ENCODE assay signal across 22 mouse cellular contexts in the genomic region with DNA sequence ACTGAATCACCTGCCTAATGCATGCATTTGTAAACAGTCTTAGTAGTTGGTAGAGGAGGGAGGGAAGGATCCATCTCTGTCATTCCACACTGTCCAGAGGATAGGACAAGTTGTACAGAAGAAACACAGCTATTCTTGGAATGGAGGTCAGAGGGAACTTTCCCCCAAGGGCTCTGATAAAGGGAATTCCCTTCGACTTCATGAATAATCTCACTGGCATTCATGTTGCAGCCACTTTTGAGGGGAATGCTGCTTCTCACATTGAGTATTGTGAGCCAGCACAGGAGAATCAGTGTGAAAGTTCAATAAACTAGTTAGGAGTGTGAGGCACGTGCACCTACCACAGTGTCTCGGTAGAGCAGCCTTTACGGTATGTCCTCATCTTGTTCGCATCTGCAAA. TPM values are rescaled to one million over a fixed set of nuclear protein-coding genes. Genes with fewer than 3 reads are reported as not detected.
DNase-seq lines count a peak whose midpoint lies in the region; ATAC-seq and TF ChIP-seq lines count a peak whose summit lies in the region.
"Had no signal": no experiment of that assay in that cellular context is flagged by ENCODE, and none has a peak within 500 bp of the region (broad histone marks: within the 10 kb centered on the region; RNA-seq: fewer than 3 reads in every experiment).

No protein-coding gene starts in this region.

- TF ChIP-seq CTCF in layer of hippocampus, adult 2 months (conservative IDR thresholded peaks at IDR 0.05): no peak

- DNase-seq in heart, adult 18-20 months: peak; percentile 27 to 35
- no peak for DNase-seq in heart, postnatal 10 days
- no peak for DNase-seq in layer of hippocampus, adult 2 months (ENCODE audit: low spot score in 2 of 2)
- DNase-seq in layer of hippocampus, postnatal 36 days: no peak
- peak; percentile 72 for DNase-seq in Muller cell, postnatal 12 days (ENCODE audit: inconsistent ontology term)
- no peak for DNase-seq in right cerebral cortex, postnatal 25 days
- DNase-seq: adrenal gland, postnatal 25 days; cerebellum, adult 11-12 months; cerebellum, postnatal 25 days; forebrain, postnatal 0 days; gastrocnemius, postnatal 14 days; kidney, adult 11 months; lung, postnatal 4 days; right cerebral cortex, postnatal 14 days; thymus, postnatal 25 days had no signal

- H3K4me3 ChIP-seq in layer of hippocampus, adult 2 months: no peak overlapping the region
- H3K4me3 ChIP-seq in brown adipose tissue, adult 24 weeks (ENCODE audit: insufficient read depth, low read depth, low read length): no peak overlapping the region
- H3K4me3 ChIP-seq: embryonic facial prominence, embryonic 15.5 days; lung, embryonic 15.5 days; neural tube, embryonic 15.5 days; stomach, embryonic 15.5 days had no signal

- no peak for ATAC-seq in megakaryocyte-erythroid progenitor cell, adult 5-6 weeks (replicated peaks; ENCODE audit: low FRiP score, low TSS enrichment, poor library complexity, severe bottlenecking)
- ATAC-seq: forebrain, postnatal 0 days had no signal

- H3K27ac ChIP-seq in layer of hippocampus, adult 2 months: peak overlapping the region; percentile 10; the same call in 1 of the 2 replicates
- H3K27ac ChIP-seq in brown adipose tissue, adult 24 weeks (replicated peaks; ENCODE audit: low read depth, low read length): peak overlapping the region; percentile 42; the same call in 1 of the 2 replicates
- H3K27ac ChIP-seq: embryonic facial prominence, embryonic 15.5 days; liver, embryonic 14.5 days; lung, embryonic 15.5 days; neural tube, embryonic 15.5 days; stomach, embryonic 15.5 days had no signal

- intact Hi-C loops in heart, postnatal 10 days (cut with DNase I): no loop called here

- peaks cover 16% of the 10 kb centered on the region for H3K4me1 ChIP-seq in brown adipose tissue, adult 24 weeks (ENCODE audit: control insufficient read depth, insufficient read depth, insufficient read length, low read length)

RNA-seq across cellular contexts. Expression of gene Lgr4, which starts 37.6 kb away (rescaled TPM):
- 10 to 100 TPM; 23.3 to 23.6 TPM for total RNA-seq in heart, adult 18-20 months (2021)
- 10 to 100 TPM; 34.3 to 36.6 TPM for total RNA-seq in heart, postnatal 10 days (2021)
- total RNA-seq in layer of hippocampus, adult 2 months (2021): 10 to 100 TPM; 28.4 to 29.6 TPM
- 10 to 100 TPM; 32.7 to 34.3 TPM for total RNA-seq in layer of hippocampus, postnatal 36 days (2021)
- 8.6 and 9.6 TPM in 2 replicates for polyA plus RNA-seq in brown adipose tissue, adult 24 weeks (2012; ENCODE audit: insufficient read depth, insufficient read length, missing spikeins)
- total RNA-seq in megakaryocyte-erythroid progenitor cell, adult 5-6 weeks (2014; fragmentation: Nextera tagmentation): 0.67 and 1.4 TPM in 2 replicates
- 1.3 and 1.6 TPM in 2 replicates for total RNA-seq in megakaryocyte-erythroid progenitor cell, adult 5-6 weeks (2017)

Comparison
In these comparisons a context has a peak if more than half of its experiments do, and no peak if none do; other contexts are left out.
1. DNase-seq: peak in heart, adult 18-20 months (2 of 2) and Muller cell, postnatal 12 days (single experiment); none in heart, postnatal 10 days (0 of 2), layer of hippocampus, adult 2 months (0 of 2), layer of hippocampus, postnatal 36 days (0 of 2) and right cerebral cortex, postnatal 25 days (single experiment).
2. RNA of gene Lgr4, which starts 37.6 kb away (total RNA-seq): 34.3 to 36.6 TPM in heart, postnatal 10 days, 32.7 to 34.3 TPM in layer of hippocampus, postnatal 36 days, 28.4 to 29.6 TPM in layer of hippocampus, adult 2 months and 23.3 to 23.6 TPM in heart, adult 18-20 months; 0.67 to 1.6 TPM in megakaryocyte-erythroid progenitor cell, adult 5-6 weeks; every median in the first group is over 4 times any median in the second.